Mouse (Mus musculus): ENCODE data around the gene Nosip. TPM values are rescaled to one million over a fixed set of nuclear protein-coding genes. Genes with fewer than 3 reads are reported as not detected.

Gene Nosip
- polyA plus RNA-seq, 1 experiment, result 92.7 TPM

GRCm38 (mm10) chr7:45090251-45090977, 28.2 kb downstream of the Nosip start:
- no peak overlapping the region for H3K4me3 ChIP-seq (ENCODE audit: low read depth, low read length)
- no peak for TF ChIP-seq CTCF (IDR thresholded peaks at IDR 0.05; ENCODE audit: extremely low read depth, insufficient read length, insufficient replicate concordance, low read depth, low read length)
- TF ChIP-seq POLR2A (IDR thresholded peaks at IDR 0.05; ENCODE audit: low read depth, low read length), result no peak
- H3K27me3 ChIP-seq (ENCODE audit: control insufficient read depth, insufficient read depth, low read length), result peaks cover 12% of the 10 kb centered on the region
- WGBS, result 72% methylated on average over 13 of the region's 13 CpGs
- H3K36me3 ChIP-seq (ENCODE audit: control insufficient read depth, insufficient read depth, low read length), result 0 out of 2 replicates have a peak, but pooled peaks cover 2% of the 10 kb centered on the region
- peaks cover 5% of the 10 kb centered on the region for H3K4me1 ChIP-seq (ENCODE audit: control insufficient read depth, insufficient read depth, insufficient read length, low read length)
- H3K27ac ChIP-seq (ENCODE audit: insufficient read depth, low read depth, low read length), result no peak overlapping the region

GRCm38 (mm10) chr7:45091001-45091990, 29.1 kb downstream of the Nosip start:
- H3K27ac ChIP-seq (ENCODE audit: insufficient read depth, low read depth, low read length), result peak overlapping the region; percentile 46
- peaks cover 12% of the 10 kb centered on the region for H3K27me3 ChIP-seq (ENCODE audit: control insufficient read depth, insufficient read depth, low read length)
- H3K4me1 ChIP-seq (ENCODE audit: control insufficient read depth, insufficient read depth, insufficient read length, low read length), result peaks cover 5% of the 10 kb centered on the region
- H3K36me3 ChIP-seq (ENCODE audit: control insufficient read depth, insufficient read depth, low read length), result peaks cover 4% of the 10 kb centered on the region; the same call in 1 of the 2 replicates
- peak overlapping the region; percentile 52 for H3K4me3 ChIP-seq (ENCODE audit: low read depth, low read length)
- TF ChIP-seq POLR2A (IDR thresholded peaks at IDR 0.05; ENCODE audit: low read depth, low read length) (no peak), CTCF (IDR thresholded peaks at IDR 0.05; ENCODE audit: extremely low read depth, insufficient read length, insufficient replicate concordance, low read depth, low read length) (no peak)
- WGBS, result 28% methylated on average over 35 of the region's 35 CpGs

GRCm38 (mm10) chr7:45092048-45092447, 29.8 kb downstream of the Nosip start, which contains the start of gene Rcn3:
Gene Rcn3 (minus strand): TSS chr7:45092221.
- Histone ChIP-seq H3K4me3 (ENCODE audit: low read depth, low read length) (peak within 1 kb of the TSS; percentile 52), H3K27me3 (ENCODE audit: control insufficient read depth, insufficient read depth, low read length) (peaks cover 12% of the 10 kb centered on the region), H3K4me1 (ENCODE audit: control insufficient read depth, insufficient read depth, insufficient read length, low read length) (peaks cover 5% of the 10 kb centered on the region), H3K27ac (ENCODE audit: insufficient read depth, low read depth, low read length) (peak within 1 kb of the TSS; percentile 46), H3K36me3 (ENCODE audit: control insufficient read depth, insufficient read depth, low read length) (peaks cover 8% of the 10 kb centered on the region; the same call in 1 of the 2 replicates)
- WGBS, result 3% methylated on average over 16 of the region's 16 CpGs
- TF ChIP-seq POLR2A (IDR thresholded peaks at IDR 0.05; ENCODE audit: low read depth, low read length) (no peak), CTCF (IDR thresholded peaks at IDR 0.05; ENCODE audit: extremely low read depth, insufficient read length, insufficient replicate concordance, low read depth, low read length) (no peak)

GRCm38 (mm10) chr7:45092828-45093515, 30.7 kb downstream of the Nosip start:
- H3K27me3 ChIP-seq (ENCODE audit: control insufficient read depth, insufficient read depth, low read length), result peaks cover 12% of the 10 kb centered on the region
- TF ChIP-seq CTCF (IDR thresholded peaks at IDR 0.05; ENCODE audit: extremely low read depth, insufficient read length, insufficient replicate concordance, low read depth, low read length) (no peak), POLR2A (IDR thresholded peaks at IDR 0.05; ENCODE audit: low read depth, low read length) (no peak)
- WGBS, result 66% methylated on average over 12 of the region's 12 CpGs
- peaks cover 10% of the 10 kb centered on the region; the same call in 1 of the 2 replicates for H3K36me3 ChIP-seq (ENCODE audit: control insufficient read depth, insufficient read depth, low read length)
- H3K4me3 ChIP-seq (ENCODE audit: low read depth, low read length), result no peak overlapping the region
- H3K4me1 ChIP-seq (ENCODE audit: control insufficient read depth, insufficient read depth, insufficient read length, low read length), result peaks cover 5% of the 10 kb centered on the region
- H3K27ac ChIP-seq (ENCODE audit: insufficient read depth, low read depth, low read length), result no peak overlapping the region

GRCm38 (mm10) chr7:45093516-45093905, 31.3 kb downstream of the Nosip start:
- H3K4me3 ChIP-seq (ENCODE audit: low read depth, low read length), result no peak overlapping the region
- H3K27ac ChIP-seq (ENCODE audit: insufficient read depth, low read depth, low read length), result no peak overlapping the region
- H3K36me3 ChIP-seq (ENCODE audit: control insufficient read depth, insufficient read depth, low read length), result peaks cover 10% of the 10 kb centered on the region; the same call in 1 of the 2 replicates
- WGBS, result 45% methylated on average over 18 of the region's 18 CpGs
- H3K4me1 ChIP-seq (ENCODE audit: control insufficient read depth, insufficient read depth, insufficient read length, low read length), result peaks cover 2% of the 10 kb centered on the region; the same call in 1 of the 2 replicates
- TF ChIP-seq CTCF (IDR thresholded peaks at IDR 0.05; ENCODE audit: extremely low read depth, insufficient read length, insufficient replicate concordance, low read depth, low read length) (no peak), POLR2A (IDR thresholded peaks at IDR 0.05; ENCODE audit: low read depth, low read length) (no peak)
- H3K27me3 ChIP-seq (ENCODE audit: control insufficient read depth, insufficient read depth, low read length), result peaks cover 12% of the 10 kb centered on the region

GRCm38 (mm10) chr7:45094121-45094520, 31.9 kb downstream of the Nosip start:
- Histone ChIP-seq H3K36me3 (ENCODE audit: control insufficient read depth, insufficient read depth, low read length) (peaks cover 10% of the 10 kb centered on the region; the same call in 1 of the 2 replicates), H3K4me1 (ENCODE audit: control insufficient read depth, insufficient read depth, insufficient read length, low read length) (peaks cover 2% of the 10 kb centered on the region; the same call in 1 of the 2 replicates), H3K4me3 (ENCODE audit: low read depth, low read length) (no peak overlapping the region), H3K27me3 (ENCODE audit: control insufficient read depth, insufficient read depth, low read length) (peaks cover 12% of the 10 kb centered on the region), H3K27ac (ENCODE audit: insufficient read depth, low read depth, low read length) (no peak overlapping the region)
- TF ChIP-seq CTCF (IDR thresholded peaks at IDR 0.05; ENCODE audit: extremely low read depth, insufficient read length, insufficient replicate concordance, low read depth, low read length) (no peak), POLR2A (IDR thresholded peaks at IDR 0.05; ENCODE audit: low read depth, low read length) (no peak)
- WGBS, result 73% methylated on average over 7 of the region's 7 CpGs

All from small intestine, adult 2 months (tissue).